Comparison of ENCODE assay signal across 24 mouse cellular contexts in the genomic region with DNA sequence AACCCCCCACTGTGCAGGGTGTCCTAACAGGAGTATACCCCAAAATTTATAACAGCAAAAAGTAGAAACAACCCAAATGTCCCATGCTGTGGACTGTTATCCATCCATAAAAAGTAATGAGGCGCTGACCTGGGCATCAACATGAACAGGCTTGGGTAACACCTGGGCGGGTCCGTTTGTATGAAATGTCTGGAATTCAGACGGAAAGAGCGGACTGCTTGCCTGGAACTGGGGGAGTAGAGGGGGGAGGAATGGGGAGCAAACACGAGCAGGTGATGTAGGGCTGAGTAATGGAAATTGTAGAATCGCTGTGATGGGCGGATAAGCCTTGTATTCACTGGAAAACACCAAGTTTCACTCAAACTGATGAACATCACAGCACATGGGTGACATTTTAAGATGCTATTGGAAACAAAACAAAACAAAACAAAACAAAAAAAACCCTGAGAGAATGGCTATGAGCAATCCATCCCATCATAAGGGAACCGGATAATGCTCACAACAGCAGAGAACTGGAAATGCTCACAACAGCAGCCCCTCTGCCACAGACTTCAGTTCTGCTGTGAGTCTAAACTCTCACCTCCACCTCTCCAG. TPM values are rescaled to one million over a fixed set of nuclear protein-coding genes. Genes with fewer than 3 reads are reported as not detected.
DNase-seq lines count a peak whose midpoint lies in the region; ATAC-seq and TF ChIP-seq lines count a peak whose summit lies in the region.
"Had no signal": no experiment of that assay in that cellular context is flagged by ENCODE, and none has a peak within 500 bp of the region (broad histone marks: within the 10 kb centered on the region; RNA-seq: fewer than 3 reads in every experiment).

No protein-coding gene starts in this region.

- no peaks in the 10 kb centered on the region for H3K36me3 ChIP-seq in kidney, postnatal 0 days (ENCODE audit: insufficient read depth, low read length)
- H3K36me3 ChIP-seq: hindbrain, embryonic 15.5 days had no signal

- 0 out of 2 replicates have a peak, but pooled peaks have one; percentile 35 for ATAC-seq in kidney, postnatal 0 days (replicated peaks; ENCODE audit: low FRiP score, low read depth)
- ATAC-seq: forebrain, embryonic 16.5 days; intestine, embryonic 16.5 days; midbrain, embryonic 16.5 days had no signal

- 0 out of 2 replicates have a peak, but pooled peaks cover 12% of the 10 kb centered on the region for H3K4me1 ChIP-seq in kidney, postnatal 0 days (replicated peaks; ENCODE audit: insufficient read depth, low read length)
- H3K4me1 ChIP-seq: hindbrain, embryonic 15.5 days; midbrain, embryonic 10.5 days had no signal

- TF ChIP-seq CTCF in kidney, postnatal 0 days (IDR thresholded peaks at IDR 0.05; ENCODE audit: low read depth) = no peak

- H3K27me3 ChIP-seq in kidney, postnatal 0 days (ENCODE audit: insufficient read depth, low read length) = no peaks in the 10 kb centered on the region
- H3K27me3 ChIP-seq: hindbrain, embryonic 15.5 days; limb, embryonic 15.5 days had no signal

- no peak overlapping the region for H3K9ac ChIP-seq in kidney, postnatal 0 days (ENCODE audit: low read depth, low read length)
- H3K9ac ChIP-seq: hindbrain, embryonic 15.5 days; limb, embryonic 15.5 days; liver, embryonic 14.5 days had no signal

- H3K4me2 ChIP-seq in kidney, postnatal 0 days (ENCODE audit: low read length) = no peak overlapping the region
- H3K4me2 ChIP-seq: heart, embryonic 11.5 days; hindbrain, embryonic 15.5 days; limb, embryonic 15.5 days had no signal

- no peak overlapping the region for H3K27ac ChIP-seq in kidney, postnatal 0 days
- H3K27ac ChIP-seq: embryonic facial prominence, embryonic 10.5 days; hindbrain, embryonic 15.5 days; liver, embryonic 14.5 days; midbrain, embryonic 10.5 days had no signal

- WGBS in kidney, postnatal 0 days = 53% methylated on average over 9 of the region's 9 CpGs

- DNase-seq in kidney, postnatal 0 days (ENCODE audit: low spot score) = peak; percentile 32
- DNase-seq in kidney, postnatal 36 days = no peak
- DNase-seq in CD4-positive helper T cell, adult 2 months (ENCODE audit: low read depth, low spot score) = peak; percentile 62
- peak; percentile 50 for DNase-seq in CD4-positive, CD25-positive, alpha-beta regulatory T cell, adult 2 months (ENCODE audit: low read depth, low spot score)
- peak; percentile 59 for DNase-seq in induced T-regulatory cell, adult 2 months (ENCODE audit: low read depth)
- DNase-seq in Muller cell, postnatal 12 days (ENCODE audit: inconsistent ontology term) = no peak
- DNase-seq in cerebellum, adult 8-10 months = no peak
- DNase-seq: adrenal gland, postnatal 36 days; cerebellum, adult 9-11 months; gastrocnemius, postnatal 14 days; heart, adult 11 months; left cerebral cortex, postnatal 4 days; right cerebral cortex, adult 18-20 months; thymus, adult 2 months; thymus, postnatal 4 days had no signal

- H3K9me3 ChIP-seq in kidney, postnatal 0 days (replicated peaks; ENCODE audit: low read length) = no peaks in the 10 kb centered on the region
- H3K9me3 ChIP-seq: hindbrain, embryonic 15.5 days; limb, embryonic 15.5 days had no signal

- no peak overlapping the region for H3K4me3 ChIP-seq in kidney, postnatal 0 days (replicated peaks; ENCODE audit: low read depth, low read length)
- H3K4me3 ChIP-seq: embryonic facial prominence, embryonic 10.5 days; hindbrain, embryonic 15.5 days; limb, embryonic 15.5 days; midbrain, embryonic 10.5 days had no signal

RNA-seq across cellular contexts. Expression of gene Slc7a1, which starts 26.5 kb away (rescaled TPM):
- 12.3 and 12.7 TPM in 2 replicates for polyA plus RNA-seq in kidney, postnatal 0 days (2015; fragmentation: Nextera tagmentation; extraction: Ambion mirVana)

Comparison
In these comparisons a context has a peak if more than half of its experiments do, and no peak if none do; other contexts are left out.
1. DNase-seq: peak in kidney, postnatal 0 days (single experiment), CD4-positive helper T cell, adult 2 months (single experiment), CD4-positive, CD25-positive, alpha-beta regulatory T cell, adult 2 months (single experiment) and induced T-regulatory cell, adult 2 months (single experiment); none in kidney, postnatal 36 days (0 of 2), Muller cell, postnatal 12 days (single experiment) and cerebellum, adult 8-10 months (single experiment).